Mouse (Mus musculus) adrenal gland, adult 8-10 months (tissue): Measurements from ENCODE around the gene Dtl. TPM values are rescaled to one million over a fixed set of nuclear protein-coding genes. Genes with fewer than 3 reads are reported as not detected.
"Not testable (repeated sequence)": the region's sequence is repeated elsewhere in the genome, so short reads cannot be mapped to it uniquely, and the experiment has no call there.

Experiments
- DNase-seq: peaks from one replicate; pipeline ENCODE4 v3.0.0; 2022
- total RNA-seq, 4 experiments: library from RNA; stranded (reverse); gene quantifications; 2 replicates each; pipeline ENCODE4 v1.2.4; 2022

The Dtl gene
- total RNA-seq, 4 experiments from 2014 or later = 0.64 to 1.7 (median 0.79) TPM

DNA sequence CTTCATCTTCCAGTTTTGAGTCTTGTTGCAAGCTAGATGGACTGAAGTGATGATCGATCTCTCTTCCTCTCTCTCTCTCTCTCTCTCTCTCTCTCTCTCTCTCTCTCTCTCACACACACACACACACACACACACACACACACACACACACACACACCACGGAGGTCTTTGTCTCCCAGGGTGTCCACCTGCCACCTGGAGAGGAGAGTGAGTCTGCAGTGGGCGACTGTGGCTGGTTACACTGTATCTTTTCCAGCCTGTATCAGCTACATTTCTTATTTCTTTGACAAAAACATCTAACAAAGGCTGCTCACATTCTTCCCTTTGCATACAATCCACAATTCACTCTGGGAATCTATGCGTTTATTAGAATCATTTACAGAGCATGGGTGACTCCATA, 56.4 kb downstream of the Dtl start:
- DNase-seq = no peak

DNA sequence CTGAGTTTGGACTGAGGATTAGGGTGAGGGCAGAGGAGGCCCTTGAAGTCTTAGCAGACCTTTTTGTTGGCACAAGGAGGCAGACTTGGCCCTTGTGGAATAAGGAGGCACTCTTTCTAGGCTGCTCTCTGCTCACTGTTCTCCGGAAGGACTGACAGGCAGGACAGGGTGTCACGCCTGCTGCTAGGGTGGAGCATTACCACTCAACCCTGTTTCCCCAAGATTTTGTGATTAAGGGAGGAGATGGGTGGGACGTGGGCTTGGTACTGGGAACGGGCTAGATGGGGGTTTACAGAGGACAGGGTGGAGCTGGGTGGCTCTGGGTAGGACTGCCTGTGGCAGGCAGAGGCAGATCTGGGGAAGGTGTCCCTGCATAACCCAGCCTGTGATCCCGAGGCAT, 57.4 kb downstream of the Dtl start:
- DNase-seq = no peak

DNA sequence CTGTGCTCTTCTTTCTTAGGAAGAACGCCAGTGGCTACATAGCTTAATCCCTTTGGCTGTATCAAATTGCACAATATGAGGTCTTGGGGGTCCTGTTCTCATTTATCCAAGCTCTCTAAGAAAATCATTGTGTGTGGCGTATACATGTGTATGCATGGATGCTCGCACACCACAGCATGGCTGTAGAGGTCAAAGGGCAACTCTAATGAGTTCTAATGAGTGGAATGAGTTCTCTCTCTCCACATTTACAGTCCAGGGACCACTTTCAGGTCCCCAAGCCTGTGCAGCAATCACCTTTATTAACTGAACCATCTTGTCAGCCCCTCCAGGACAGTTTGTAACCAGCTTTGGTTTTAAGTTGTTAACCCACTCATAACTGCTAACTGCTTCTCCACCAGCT, 58.3 kb downstream of the Dtl start:
- DNase-seq = no peak

DNA sequence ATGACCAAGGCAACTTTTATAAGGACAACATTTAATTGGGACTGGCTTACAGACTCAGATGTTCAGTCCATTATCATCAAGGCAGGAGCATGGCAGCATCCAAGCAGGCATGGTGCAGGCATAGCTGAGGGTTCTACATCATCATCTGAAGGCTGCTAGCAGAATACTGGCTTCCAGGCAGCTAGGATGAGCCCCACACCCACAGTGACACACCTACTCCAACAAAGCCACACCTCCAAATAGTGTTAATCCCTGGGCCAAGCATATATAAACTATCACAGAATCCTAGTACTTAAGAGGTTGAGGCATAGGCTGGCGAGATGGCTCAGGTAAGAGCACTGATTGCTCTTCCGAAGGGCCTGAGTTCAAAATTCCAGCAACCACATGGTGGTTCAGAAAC, 59.0 kb downstream of the Dtl start:
- not testable (repeated sequence) for DNase-seq

DNA sequence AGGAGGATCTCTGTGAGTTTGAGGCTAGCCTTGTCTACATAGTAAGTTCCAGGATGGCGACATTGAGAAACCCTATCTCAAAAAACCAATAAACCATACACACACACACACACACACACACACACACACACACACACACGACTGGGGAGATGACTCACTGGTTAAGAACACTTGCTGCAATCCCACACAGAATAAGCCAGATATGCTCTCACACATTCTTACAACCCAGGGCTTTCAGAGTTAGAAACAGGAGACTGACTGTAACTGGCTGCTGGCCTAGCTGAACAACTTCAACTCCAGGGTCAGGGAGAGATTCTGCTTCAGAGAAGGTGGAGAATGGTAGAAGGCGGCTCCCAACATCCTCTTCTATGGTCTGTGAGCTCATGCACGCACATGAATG, 62.1 kb downstream of the Dtl start:
- no peak for DNase-seq

DNA sequence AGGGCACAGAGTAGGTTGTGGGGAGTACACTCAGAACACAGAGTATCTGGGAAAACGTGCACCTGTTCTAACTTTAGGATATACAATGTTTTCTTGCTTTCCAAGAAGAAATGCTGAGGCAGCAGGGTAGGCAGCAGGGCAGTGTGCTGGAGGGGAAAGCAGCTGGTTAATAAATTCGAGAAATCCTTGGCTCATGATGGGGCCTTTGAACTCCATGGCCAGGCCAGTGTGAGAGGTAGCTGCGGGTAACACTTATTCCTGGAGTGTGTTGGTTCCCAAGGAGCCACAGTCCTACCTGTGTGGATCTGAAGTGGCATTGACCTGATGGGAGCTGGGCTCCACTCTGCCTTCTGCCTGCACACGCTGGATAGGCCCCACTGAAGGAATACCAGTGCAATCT, 63.0 kb downstream of the Dtl start:
- DNase-seq = no peak

DNA sequence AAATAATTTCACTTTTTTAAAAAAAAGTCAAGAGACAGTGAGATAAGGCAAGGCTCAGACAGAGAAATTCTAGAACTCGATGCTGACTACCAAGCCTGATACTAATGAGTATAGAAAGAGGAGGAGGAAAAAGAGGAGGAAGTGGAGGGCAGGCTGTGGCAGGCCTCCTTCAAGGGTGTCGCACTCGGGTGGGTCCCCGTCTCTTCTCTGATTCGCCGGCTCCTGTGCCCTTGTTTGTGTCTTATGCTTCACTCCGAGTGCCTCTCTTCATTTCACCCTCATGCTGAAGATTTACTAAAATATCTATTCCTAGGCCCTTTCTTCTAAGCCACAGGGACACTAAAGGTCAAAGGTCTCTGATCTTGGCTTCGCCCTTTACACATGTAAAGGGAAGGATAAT, 63.8 kb downstream of the Dtl start:
- DNase-seq = no peak

DNA sequence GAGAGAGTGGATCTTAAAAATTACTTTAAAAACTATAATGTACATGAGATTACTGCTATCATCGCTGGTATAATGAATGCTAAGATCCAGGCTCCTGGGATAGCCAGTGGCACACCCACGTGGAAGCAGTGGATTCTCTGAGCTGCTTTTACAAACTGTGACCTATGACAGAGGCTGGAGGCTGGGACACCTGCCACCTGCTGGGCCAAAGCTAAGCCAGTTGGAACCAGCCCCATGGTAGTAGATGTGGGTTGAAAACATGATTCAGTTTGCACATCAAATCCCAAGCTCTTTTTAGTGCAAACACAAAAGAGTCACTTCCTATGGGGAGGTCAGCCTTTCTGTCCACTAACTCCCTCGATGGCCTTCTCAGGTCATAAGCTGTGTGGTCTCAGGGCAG, 65.5 kb downstream of the Dtl start:
- DNase-seq = no peak

DNA sequence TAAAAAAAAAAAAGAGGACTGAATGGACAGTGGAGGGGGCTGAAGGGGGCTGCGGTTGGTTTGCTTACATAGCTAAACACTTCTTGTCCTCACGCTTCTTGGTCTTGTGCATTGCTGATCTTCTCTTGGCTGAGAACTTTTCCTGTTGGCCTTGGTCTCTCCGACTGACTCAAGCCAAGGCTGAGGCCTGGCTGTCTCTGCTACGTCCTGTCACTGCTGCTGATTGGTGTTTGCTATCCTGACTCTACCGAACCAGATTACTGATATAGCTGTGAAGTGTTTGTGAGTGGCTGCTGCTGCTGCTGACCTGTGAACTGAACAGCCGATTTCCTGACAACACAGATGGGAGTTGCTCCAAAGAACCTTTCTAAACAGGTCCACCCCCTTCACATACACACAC, 66.2 kb downstream of the Dtl start:
- DNase-seq = no peak

DNA sequence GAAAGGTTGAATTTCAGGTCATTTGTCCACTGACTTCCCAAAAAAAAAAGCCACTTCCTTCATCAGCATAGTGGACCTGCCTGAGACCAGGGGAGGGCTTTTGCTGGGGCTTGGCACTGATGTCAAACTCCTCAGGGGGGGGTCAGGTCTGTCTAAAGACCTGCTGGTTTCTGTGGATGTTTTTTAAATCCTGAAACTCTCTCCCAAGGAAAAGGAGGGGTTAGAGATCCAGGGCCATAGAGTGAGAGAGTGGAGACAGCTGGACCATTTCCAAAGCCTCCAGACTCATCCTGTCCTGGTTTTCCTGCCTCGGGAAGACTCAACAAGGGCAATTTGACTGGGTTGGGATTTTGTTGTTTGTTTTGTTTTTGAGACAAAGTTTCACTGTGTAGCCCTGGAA, 68.6 kb downstream of the Dtl start:
- no peak for DNase-seq

DNA sequence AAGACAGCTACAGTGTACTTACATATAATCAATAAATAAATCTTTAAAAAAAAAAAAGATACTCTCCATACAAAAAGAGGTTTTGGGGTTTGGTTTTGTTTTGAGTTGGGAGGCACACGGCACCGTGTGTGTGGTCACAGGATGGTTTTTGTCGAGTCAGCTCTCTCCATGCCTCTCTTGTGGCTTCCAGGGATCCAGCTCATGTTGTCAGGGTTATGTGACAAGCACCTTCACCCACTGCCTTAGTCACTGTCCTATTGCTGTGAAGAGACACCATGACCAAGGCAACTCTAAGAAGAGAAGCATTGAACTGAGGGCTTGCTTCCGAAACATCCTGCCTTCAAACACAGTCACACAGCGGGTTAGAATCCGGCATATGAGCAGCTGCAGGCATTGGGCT, 75.7 kb downstream of the Dtl start:
- no peak for DNase-seq

DNA sequence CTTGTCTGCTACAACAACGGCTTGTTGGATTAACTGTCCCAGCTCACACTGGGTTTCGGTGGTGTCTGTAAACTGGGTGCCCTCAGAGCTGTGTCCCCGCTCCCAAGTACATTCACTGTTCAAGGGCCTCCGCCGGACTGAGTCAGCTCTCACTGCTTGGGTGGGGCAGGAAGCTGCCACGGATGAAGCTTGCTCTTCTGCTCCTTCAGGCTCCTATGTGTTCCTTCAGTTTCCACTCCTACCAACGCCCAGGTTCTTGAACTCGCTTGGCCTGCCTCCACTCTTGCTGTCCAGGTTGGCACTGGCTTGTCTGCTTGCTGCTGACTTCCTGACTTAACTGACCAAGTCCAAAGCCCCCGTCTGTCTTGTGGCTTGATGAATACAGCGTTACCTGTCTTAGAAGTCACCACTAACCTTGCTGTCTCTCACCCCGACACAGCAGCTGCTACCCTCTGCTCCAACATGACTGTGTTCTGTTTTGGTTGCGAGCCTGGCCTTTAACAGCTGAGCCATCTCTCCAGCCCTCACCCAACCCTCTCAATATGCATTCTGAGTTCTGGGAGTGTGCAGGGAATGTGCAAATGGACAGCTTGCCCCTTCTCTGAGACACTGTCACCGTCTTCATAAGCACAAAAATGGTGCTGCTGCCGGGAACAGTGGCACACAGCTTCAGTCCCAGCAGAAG, 76.9 kb downstream of the Dtl start:
- no peak for DNase-seq

DNA sequence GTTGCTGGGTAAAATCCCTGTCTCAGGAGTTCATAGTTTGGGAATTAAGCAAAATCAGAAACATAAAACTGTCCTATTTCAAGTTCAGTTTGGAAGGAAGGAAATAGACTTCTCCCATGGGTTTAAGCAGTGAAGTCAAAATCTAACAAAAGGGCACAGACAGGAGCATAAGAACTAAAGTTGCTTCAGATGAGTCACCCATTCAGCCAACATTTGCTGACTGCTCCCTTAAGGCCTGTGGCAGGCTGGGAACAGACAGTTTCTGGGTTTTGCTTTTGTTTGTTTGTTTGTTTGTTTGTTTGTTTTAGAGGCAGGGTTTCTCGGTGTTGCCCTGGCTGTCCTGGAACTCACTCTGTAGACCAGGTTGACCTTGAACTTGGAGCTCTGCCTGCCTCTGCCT, 78.7 kb downstream of the Dtl start:
- DNase-seq = no peak

DNA sequence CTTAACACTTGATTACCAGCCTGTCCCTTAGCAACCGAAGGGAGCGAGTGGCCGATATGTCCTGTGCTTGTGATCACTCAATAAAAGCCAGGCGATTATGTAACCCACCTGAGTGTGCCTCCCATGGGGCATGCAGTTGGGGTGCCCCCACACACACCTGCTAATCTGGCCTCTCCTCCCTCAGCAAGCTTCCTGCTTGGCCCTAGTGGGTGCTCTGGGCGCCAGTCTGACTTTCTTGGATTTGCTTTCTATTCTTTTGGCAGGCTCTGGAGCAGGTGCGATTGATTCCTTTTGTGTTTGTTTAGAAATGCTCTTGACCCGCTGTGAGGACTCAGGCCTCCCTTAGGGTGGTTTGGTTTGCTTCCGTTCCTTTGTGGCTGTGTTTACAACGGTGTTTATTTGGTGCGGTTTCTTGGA, 80.3 kb downstream of the Dtl start:
- no peak for DNase-seq

DNA sequence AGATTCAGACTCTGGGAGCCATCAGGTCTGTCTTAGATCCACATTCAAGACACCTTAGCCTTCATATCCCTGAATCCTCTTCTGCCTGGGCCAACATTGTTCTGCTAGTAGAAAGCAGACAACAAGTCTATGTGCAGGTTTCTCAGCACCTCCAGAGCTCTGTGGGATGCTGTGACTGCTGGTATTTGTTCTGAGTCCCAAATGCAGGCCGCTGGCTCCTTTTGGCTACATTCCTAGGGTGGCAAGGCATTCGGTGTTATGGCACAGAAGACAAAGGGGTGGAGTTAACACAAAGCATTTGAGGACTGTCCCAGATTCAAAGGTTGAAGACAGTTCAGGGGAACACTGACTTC, 81.1 kb downstream of the Dtl start:
- no peak for DNase-seq

DNA sequence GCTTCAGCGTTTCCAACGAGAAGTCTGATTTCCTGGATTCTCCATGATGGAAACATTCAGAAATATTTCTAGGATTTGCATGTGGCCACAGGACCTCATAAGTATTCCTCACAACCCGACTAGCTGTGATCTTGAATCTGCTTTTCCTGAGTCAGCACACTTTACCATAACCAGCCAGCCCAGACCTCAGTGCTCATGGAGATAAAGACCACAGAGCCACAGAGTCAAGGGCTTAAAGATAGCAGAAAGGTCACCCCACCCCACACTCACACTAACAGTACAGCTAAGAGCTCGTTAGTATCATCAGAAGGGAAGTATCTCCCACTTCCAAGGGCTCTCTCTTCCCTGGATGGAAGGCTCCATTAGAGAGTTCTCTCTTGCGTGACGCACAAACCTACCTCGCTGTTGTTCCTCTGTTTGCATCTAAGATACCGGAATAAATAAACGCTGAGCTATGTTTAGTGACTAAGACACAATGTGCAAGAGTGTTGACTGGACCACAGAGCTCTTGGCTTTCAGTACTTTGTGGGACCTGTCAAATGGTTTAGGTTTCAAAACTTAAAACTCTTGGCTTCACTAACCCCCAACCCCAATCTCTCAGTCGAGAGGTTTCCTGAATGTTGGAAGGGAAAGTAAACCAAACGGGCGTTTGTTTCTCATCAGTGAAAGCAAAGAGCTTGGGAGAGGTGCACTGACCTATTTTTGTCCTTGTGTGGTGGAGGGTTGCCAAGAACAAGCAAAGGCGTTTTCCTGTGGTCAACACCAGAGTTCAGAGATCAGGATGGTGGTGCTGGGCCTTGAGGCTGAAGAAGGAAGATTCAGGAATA, 81.7 kb downstream of the Dtl start:
- DNase-seq = no peak

DNA sequence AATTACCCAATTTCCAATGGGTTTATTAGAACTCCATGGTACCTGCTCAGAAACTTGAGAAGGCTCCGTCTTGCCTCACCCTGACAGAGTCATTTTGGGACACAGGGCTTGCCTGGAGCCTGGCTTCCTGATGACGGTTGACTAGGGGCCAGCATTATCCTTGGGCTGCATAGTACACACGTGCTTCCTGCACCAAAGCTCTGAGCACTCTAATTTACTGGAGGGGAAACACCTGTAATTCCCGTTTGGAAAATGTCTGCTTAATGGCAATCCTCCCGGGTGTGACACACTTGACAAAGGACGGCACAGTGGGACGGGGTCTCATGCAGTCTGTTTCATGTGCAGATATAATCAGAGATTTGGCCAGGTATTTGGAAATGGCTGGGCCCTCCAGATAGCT, 84.9 kb downstream of the Dtl start:
- DNase-seq = no peak

Other genes starting within 250 kb of the Dtl start
- gene Tmem206, start 249.6 kb downstream of the Dtl start, total RNA-seq = 1 to 10 TPM; 6.0 to 9.2 (median 8.4) TPM
- 100 to 1,000 TPM in 3 of 4 experiments, 10 to 100 TPM in 1; 91.2 to 155 (median 133) TPM for gene Ppp2r5a, start 172.3 kb downstream of the Dtl start, total RNA-seq
- 10 to 100 TPM; 22.5 to 31.1 (median 24.6) TPM for gene Ints7, start 92 bp upstream of the Dtl start, total RNA-seq
- 100 to 1,000 TPM in 2 of 4 experiments, 10 to 100 TPM in 2; 76.6 to 114 (median 95.5) TPM for gene Lpgat1, start 142.3 kb upstream of the Dtl start, total RNA-seq
- 1 to 10 TPM in 3 of 4 experiments, under 1 TPM in 1; 0.92 to 4.7 (median 1.5) TPM for gene Nek2, start 245.9 kb upstream of the Dtl start, total RNA-seq